ENCODE assay signal across 8 mouse cellular contexts in the genomic region with DNA sequence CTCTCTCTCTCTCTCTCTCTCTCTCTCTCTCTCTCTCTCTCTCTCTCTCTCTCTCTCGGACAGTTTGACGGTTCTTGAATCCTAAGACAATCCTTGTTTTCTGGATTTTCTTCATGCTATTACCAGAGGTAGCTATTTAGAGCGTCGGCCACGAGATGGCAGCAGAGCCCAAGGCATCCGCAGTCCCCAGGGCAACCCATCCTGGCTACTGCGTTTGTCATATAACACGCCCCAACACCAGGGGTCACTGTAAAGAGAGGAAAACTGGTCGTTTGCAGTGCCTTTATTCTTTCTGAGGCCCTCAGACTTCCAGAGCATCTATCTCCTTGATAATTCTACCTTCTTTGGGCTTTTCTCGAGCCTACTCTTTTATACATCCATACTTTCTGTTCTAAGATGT. TPM values are rescaled to one million over a fixed set of nuclear protein-coding genes. Genes with fewer than 3 reads are reported as not detected.
DNase-seq lines count a peak whose midpoint lies in the region; ATAC-seq lines count a peak whose summit lies in the region.

No protein-coding gene starts in this region.

- no peak overlapping the region for H3K9ac ChIP-seq in intestine, embryonic 14.5 days (ENCODE audit: low read length)
- H3K9ac ChIP-seq in midbrain, embryonic 11.5 days (ENCODE audit: low read length): no peak overlapping the region

- intact Hi-C loops in left cerebral cortex, postnatal 10 days (cut with DNase I): loop anchor here (1.0 to 5.0 kb wide), 3 partner anchors 479 to 1302 kb away; no protein-coding TSS in a partner anchor

- H3K27me3 ChIP-seq in intestine, embryonic 14.5 days (replicated peaks; ENCODE audit: control insufficient read depth, insufficient read depth, low read length): no peaks in the 10 kb centered on the region
- H3K27me3 ChIP-seq in midbrain, embryonic 11.5 days (ENCODE audit: control insufficient read depth, insufficient read depth, low read length): no peaks in the 10 kb centered on the region

- H3K4me1 ChIP-seq in intestine, embryonic 14.5 days (replicated peaks; ENCODE audit: control insufficient read depth, insufficient read depth, low read length): no peaks in the 10 kb centered on the region
- H3K4me1 ChIP-seq in midbrain, embryonic 11.5 days (ENCODE audit: control insufficient read depth, insufficient read depth, low read length): no peaks in the 10 kb centered on the region

- no peak overlapping the region for H3K4me3 ChIP-seq in intestine, embryonic 14.5 days (ENCODE audit: low read depth, low read length)
- H3K4me3 ChIP-seq in midbrain, embryonic 11.5 days (ENCODE audit: low read depth, low read length): no peak overlapping the region

- peak; percentile 94 for ATAC-seq in activated CD4-positive, CD25-positive, alpha-beta regulatory T cell, adult 4 months
- peak; percentile 100 for ATAC-seq in common myeloid progenitor, adult 5-6 weeks (replicated peaks; ENCODE audit: low read depth, poor library complexity, severe bottlenecking)
- ATAC-seq in intestine, embryonic 14.5 days (replicated peaks; ENCODE audit: low FRiP score, low TSS enrichment, low read depth): peak; percentile 83
- peak; percentile 85 for ATAC-seq in midbrain, embryonic 11.5 days (ENCODE audit: low FRiP score)

- no peak overlapping the region for H3K4me2 ChIP-seq in intestine, embryonic 14.5 days (ENCODE audit: low read length)
- no peak overlapping the region for H3K4me2 ChIP-seq in midbrain, embryonic 11.5 days

- H3K27ac ChIP-seq in intestine, embryonic 14.5 days (ENCODE audit: low read depth): no peak overlapping the region
- no peak overlapping the region for H3K27ac ChIP-seq in midbrain, embryonic 11.5 days (ENCODE audit: low read depth, low read length)

- 4% methylated on average over 8 of the region's 10 CpGs for WGBS in intestine, embryonic 14.5 days
- whole genome bisulfite sequencing in midbrain, embryonic 11.5 days: 4% methylated on average over 8 of the region's 10 CpGs

- H3K36me3 ChIP-seq in intestine, embryonic 14.5 days (ENCODE audit: control insufficient read depth, insufficient read depth, low read length): no peaks in the 10 kb centered on the region
- no peaks in the 10 kb centered on the region for H3K36me3 ChIP-seq in midbrain, embryonic 11.5 days (ENCODE audit: control insufficient read depth, insufficient read depth, low read length)

- H3K9me3 ChIP-seq in intestine, embryonic 14.5 days (ENCODE audit: control insufficient read depth, low read length): no peaks in the 10 kb centered on the region
- H3K9me3 ChIP-seq in midbrain, embryonic 11.5 days (ENCODE audit: control insufficient read depth, low read length): no peaks in the 10 kb centered on the region

- peak; percentile 87 for DNase-seq in gastrocnemius, postnatal 10 days
- peak; percentile 87 for DNase-seq in intestine, embryonic 14.5 days (ENCODE audit: low spot score)
- peak; percentile 72 to 90 for DNase-seq in left cerebral cortex, postnatal 10 days (ENCODE audit: extremely low spot score in 1 of 2, low spot score in 2 of 2)
- DNase-seq in midbrain, embryonic 11.5 days (ENCODE audit: low spot score, missing footprints): peak; percentile 99
- peak; percentile 96 for DNase-seq in right cerebral cortex, postnatal 4 days
- peak; percentile 63 to 84 for DNase-seq in urinary bladder, postnatal 4 days (ENCODE audit: low spot score in 2 of 2)

RNA-seq across cellular contexts. Expression of gene Stab2, which starts 17.1 kb away (rescaled TPM):
- not detected for polyA plus RNA-seq in activated CD4-positive, CD25-positive, alpha-beta regulatory T cell, adult 4 months (2017; shearing (Covaris generic))
- not detected in 2 replicates for total RNA-seq in common myeloid progenitor, adult 5-6 weeks (2017)
- under 1 TPM; 0.47 to 0.86 TPM for total RNA-seq in gastrocnemius, postnatal 10 days (2021)
- polyA plus RNA-seq in intestine, embryonic 14.5 days (2014; fragmentation: Nextera tagmentation; extraction: Ambion mirVana): 1.3 and 2.6 TPM in 2 replicates
- total RNA-seq in left cerebral cortex, postnatal 10 days (2021): under 1 TPM; 0.45 to 0.73 TPM
- polyA plus RNA-seq in midbrain, embryonic 11.5 days (2014; fragmentation: Nextera tagmentation; extraction: Ambion mirVana): 0.25 and 0.26 TPM in 2 replicates

RNA-seq across cellular contexts. Expression of gene 1700113H08Rik, which starts 33.0 kb away (rescaled TPM):
- not detected for polyA plus RNA-seq in activated CD4-positive, CD25-positive, alpha-beta regulatory T cell, adult 4 months (2017; shearing (Covaris generic))
- not detected in 2 replicates for total RNA-seq in common myeloid progenitor, adult 5-6 weeks (2017)
- total RNA-seq in gastrocnemius, postnatal 10 days (2021): under 1 TPM; 0.35 to 0.61 TPM
- 0.14 TPM in 1 of 2 replicates, not detected in the other for polyA plus RNA-seq in intestine, embryonic 14.5 days (2014; fragmentation: Nextera tagmentation; extraction: Ambion mirVana)
- total RNA-seq in left cerebral cortex, postnatal 10 days (2021): not detected
- polyA plus RNA-seq in midbrain, embryonic 11.5 days (2014; fragmentation: Nextera tagmentation; extraction: Ambion mirVana): 0.29 TPM in 1 of 2 replicates, not detected in the other
